Mouse (Mus musculus) olfactory bulb, adult 2 months (tissue): ENCODE results near the gene Lzts2.

Source experiments
- CTCF ChIP-seq: fragments of 200-500 bp; IDR thresholded peaks from 2 replicates; pipeline ENCODE4 v1.5.1; 2012; ENCODE audit warnings: low read depth, mild to moderate bottlenecking, low read length, moderate library complexity; ENCODE audit not compliant: insufficient read depth
- POLR2A ChIP-seq: fragments of 200-500 bp; IDR thresholded peaks from 2 replicates; pipeline ENCODE4 v1.6.1; 2012; ENCODE audit warnings: mild to moderate bottlenecking, low read depth, low read length, moderate library complexity; ENCODE audit not compliant: insufficient read depth

GRCm38 (mm10) chr19:45014335-45014971, at the start of gene Lzts2:
- no peak for TF ChIP-seq POLR2A
- no peak for TF ChIP-seq CTCF
